Mouse (Mus musculus): ENCODE measurements around the gene Cdc14a.

The Cdc14a gene

DNA sequence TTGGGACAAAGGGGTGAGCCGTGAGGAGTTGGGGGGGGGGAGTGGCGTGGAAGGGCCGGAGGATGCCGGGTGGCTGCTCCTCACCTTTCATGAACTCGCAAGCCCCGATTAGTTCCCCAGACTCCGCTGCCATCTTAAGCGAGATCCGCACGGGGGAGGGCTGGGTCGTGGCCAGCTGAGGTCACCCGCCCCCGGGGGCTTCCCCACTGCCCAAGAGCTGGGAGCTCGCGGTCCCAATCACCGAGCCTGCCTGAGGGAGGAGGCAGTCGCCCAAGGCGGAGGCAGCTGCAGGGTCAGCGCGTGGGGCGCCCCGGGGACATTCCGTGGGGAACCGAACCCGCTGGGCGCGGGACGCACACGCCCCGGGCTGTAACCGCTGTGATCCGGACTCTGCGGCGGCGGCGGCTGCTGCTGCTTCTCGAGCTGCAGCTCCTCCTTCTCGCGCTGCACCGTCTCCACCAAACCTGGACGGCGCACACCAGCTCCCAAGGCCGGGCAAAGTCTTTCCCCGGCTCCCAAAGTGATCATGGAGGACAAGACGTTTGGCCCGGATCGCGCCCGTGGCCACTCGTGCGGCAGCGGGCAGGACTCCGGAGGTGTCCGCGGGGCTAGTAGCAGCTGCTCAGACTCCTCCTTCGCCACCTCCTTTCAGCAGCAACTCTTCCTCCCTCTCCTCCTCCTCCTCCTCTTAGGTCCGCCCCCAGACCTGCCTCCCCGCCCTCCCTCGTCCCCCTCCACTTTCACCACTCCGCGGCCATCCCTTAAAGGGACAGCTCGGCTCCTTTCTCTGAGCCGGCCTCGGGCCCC is at the start of gene Cdc14a:
Cdc14a (minus strand) TSS at position 680 of the 807 bp plus-strand sequence.
- peak; percentile 66 for DNase-seq

DNA sequence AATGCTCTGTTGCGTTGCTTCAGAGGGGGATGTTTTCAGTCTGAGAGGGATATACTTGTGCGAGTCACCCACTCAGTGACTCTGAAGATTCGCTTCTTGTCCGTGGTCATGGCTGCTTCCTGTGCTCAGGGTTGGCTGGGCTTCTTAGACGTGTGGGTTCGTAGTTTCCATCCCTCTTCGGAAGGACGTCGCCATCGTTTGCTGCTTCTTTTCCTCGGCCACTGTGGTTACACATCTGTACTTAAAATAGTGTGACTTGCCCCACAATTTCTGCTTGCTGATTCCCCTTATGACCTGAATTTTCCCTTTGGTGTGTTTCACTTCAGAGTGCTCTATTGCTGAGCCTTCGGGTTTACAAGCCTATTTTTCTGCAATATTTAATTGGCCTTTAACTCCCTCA is 41.9 kb upstream of the Cdc14a start:
- DNase-seq = no peak

DNA sequence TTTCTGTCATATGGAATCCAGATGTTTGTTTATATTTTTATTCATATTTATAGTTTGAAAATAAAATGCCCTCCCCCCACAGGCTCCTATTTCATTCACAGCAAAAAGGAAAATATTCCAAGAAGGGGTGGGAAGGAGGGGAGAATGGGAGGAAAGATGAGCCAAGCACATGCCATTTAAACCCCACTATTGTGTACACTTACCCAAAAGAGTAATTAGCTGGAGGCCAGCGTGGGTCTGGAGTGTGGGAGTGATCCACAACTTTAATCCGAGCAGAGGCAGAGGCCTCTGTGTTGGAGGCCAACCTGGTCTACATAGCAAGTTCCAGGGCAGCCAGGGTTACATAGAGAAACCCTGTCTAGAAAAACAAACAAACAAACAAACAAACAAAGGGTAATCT is 40.5 kb upstream of the Cdc14a start:
- no peak for DNase-seq

DNA sequence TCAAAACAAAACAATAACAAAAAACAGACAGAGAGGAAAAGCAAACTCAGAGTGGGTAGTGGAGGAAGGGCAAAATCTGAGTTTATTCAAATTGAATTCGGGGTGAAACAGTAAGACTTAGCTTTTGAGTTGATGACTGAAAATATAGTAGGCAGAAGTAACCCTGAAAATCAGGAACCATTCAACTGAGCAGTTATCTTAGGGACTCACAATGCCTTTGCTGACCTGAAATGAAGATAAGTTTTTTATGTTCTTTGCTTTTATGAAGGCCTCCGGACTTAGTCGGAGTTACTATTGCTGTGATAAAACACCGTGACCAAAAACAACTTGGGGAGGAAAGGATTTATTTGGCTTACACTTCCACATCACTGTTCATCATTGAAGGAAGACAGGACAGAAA is 37.2 kb upstream of the Cdc14a start:
- no peak for DNase-seq

DNA sequence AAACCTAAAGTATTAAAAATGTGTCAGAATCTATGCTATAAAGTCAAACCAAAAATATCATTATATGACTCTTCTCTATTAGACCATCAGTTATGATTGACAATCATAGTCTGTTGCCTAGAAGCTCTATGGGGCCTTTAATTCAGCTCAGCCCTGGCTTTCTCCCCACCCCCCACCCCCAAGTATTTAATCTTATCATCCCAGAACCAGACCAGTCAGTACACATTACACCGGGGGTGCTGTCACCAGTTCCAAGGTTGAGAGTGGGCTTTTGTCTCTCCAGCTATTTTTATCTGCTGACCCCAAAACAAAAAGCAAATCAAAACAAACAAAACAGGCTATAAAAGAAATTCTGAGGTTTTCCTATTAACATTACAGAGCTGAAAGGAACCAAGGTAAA is 30.7 kb upstream of the Cdc14a start:
- DNase-seq = no peak

DNA sequence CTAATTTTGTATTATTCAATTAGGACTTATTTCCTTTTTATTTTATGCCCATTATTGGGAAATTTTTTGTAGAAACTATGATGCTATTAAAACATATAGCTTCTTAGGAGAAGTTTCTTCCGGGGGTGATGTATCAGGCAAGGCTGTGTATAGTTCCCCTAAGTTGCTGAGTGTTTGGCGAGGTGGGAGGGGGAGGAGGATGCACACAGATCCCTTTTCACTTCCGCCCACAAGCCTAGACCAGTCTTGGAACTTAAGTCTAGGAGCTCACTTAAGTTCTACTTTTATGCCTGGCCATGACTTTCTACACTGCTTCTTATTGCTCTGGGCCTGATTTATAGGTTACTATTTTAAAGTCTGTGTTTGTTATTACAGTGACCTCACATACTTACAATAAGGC is 26.9 kb upstream of the Cdc14a start:
- DNase-seq = no peak

DNA sequence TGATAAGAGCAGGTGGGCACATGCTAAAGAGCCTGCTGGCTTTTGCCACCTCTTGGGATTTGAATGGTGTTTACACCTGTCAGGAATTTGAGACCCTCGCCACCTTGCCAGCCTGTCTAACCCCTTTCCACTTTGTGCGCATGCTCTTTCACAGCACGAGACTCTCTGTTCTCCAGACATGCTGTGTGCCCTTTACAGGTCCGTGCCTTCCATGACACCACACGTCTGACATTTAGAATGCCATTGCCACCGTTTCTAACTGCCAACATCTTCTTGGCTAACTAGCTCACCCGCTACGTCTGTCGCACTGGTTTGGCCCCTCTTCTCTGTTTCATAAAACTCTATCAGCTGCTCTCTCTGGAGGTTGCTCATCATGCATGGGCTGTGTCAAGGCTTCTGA is 20.5 kb upstream of the Cdc14a start:
- no peak for DNase-seq

DNA sequence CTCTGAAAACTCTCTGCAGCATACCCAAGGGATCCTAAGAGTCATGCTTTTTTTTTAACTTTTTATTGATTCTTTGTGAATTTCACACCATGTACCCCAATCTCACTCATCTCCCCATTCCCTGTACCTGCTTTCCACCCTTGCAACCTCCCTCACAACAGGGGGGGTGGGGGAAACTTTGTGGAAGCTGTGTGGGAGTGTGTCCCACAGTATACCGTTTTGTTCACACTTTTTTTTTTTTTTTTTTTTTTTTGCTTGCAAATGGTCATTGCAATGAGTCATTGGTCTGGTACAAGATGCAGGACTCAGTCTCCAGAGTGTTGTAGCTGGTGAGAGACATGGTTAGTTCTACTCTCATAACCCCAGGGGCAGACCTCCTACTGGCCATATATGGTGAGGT is 19.0 kb upstream of the Cdc14a start:
- no peak for DNase-seq

DNA sequence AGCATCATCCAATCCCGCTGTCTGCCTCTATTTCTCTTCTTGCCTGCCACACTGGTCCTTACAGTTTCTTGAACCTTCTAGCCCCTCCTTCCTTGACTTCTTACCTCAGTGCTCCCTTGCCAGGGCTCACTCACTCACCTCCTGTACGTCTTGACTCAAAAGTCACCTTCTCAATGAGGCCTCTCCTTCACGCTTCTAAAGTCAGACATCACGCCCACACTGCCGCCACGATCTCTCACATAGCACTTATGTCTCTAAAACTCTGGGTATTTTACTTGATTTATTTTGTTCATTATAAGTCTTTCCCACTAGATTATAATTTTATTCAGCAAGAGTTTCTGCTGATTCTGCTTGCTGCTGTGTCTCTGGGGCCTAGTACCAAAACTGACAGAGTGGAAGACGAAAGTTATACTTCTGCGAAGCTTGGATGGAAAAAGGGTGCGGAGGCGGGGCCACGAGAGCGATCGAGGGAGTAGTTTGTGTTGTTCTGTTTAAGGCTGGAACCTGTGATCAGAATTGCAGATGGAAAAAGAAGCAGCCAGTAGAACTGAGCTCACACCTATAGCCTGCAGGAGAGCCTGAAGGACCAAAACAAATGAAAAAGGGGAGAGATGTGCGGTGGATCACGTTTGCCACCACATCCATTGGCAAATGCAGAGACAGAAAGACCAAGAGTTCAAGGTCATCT is 17.8 kb upstream of the Cdc14a start:
- DNase-seq = no peak

DNA sequence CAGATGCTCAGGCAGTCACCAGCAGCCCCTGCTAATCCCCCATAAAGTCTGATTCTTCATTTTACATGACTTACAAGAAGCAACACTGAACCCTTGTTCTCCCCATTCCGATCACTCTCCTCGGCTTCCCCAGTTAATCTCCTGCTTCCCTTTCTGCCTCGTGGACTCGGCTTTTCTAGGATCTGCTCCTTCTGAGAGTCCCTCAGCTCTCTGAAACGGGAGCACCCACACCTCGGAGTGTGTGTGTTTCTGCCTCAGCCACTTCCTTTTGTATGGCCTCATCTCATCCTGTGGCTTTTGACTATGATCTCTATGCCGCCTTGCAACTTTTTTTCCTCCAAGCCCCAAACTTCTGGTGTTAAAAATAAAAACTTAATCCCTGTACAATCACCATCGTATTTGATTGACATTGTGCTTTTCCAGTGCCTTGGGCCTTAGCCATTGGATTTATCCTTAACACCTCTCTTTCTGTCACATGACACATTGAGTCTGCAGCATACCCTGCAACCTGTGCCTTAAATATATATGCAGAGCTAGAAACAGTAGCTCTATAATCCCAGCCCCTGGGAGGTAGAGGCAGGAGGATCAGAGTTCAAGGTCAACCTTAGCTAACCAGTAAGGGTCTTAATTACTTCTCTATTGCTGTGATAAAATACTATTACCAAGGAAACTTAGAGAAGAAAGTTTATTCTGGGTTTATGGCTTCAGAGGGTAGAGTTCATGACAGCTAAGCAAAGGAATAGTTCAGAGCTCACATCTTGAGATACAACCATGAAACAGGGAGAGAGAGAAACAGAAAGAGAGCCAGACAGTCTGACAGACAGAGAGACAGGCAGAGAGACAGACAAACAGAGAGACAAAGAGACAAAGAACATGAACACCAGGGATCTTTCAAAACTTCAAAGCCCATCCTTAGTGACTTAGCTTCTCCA is 16.5 kb upstream of the Cdc14a start:
- no peak for DNase-seq

DNA sequence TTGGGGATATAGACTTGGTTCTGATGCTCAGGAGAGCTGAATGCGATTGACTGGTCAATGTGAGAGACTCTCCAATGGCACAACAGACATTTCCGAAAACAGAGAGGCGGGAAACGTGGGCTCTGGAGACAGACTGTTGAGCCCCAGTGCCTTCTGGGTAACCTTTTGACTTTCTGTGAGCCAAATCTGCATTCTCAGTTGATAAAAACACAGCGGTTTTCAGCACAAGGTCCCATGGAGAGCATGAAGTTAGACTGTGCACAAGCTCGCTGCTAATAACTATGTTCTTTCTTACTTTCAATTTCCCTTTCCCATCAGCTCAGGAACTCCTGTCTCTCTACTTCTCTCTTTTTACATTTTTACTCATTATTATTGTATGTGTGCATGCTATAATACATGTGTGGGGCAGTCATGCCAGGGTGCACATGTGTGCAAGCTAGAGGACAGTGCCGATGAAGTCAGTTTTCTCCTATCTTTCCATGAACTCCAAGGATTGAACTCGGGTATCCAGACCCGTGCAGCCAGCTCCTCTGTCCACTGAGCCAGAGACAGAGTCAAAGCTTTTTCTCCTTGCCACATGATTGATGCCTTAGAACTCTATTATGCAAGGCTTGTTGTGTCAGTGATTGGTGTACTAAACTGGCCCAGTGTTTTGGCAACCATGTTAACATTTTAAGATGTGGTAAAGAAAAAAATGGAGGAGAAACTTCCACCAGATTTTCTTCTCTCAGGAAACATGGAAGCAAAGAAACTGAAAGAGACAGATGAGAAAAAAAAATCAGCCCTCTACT is 13.2 kb upstream of the Cdc14a start:
- DNase-seq = no peak

DNA sequence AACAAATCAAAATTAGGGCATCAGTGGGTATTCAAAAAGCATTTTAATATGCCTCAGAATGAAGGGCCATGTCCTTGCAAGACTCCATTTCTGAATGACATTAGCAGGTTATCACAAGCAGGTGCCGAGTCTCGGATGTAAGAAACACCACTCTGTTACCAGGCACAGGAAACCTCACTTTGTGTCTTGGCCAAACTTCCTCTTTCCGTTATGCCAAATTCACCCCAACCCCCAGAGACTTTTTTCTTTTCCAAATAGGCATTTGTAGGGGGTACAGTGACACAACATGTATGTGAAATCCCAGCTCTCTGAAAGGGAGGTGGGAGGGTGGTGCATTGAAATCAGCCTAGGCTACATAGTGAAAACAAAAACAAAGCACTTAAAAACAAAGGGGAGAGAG is 12.3 kb upstream of the Cdc14a start:
- no peak for DNase-seq

DNA sequence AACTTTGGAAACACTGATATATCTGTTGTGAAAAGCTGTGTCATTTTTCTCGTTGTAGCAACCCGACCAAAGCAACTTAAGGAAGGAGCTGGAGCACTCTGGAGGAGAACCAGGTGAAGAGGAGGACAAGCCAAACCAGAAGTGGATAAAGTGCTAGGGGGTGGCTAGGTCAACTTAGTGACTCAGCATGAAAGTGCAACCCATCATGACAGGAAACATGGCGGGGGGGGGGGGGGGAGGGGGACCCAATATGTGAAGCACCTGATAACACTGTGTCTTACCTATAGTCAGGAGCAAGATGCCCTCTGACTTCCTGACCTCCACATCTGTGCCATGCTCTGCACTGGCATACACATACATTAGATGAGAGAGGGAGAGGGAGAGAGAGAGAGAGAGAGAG is 10.9 kb upstream of the Cdc14a start:
- DNase-seq = no peak

DNA sequence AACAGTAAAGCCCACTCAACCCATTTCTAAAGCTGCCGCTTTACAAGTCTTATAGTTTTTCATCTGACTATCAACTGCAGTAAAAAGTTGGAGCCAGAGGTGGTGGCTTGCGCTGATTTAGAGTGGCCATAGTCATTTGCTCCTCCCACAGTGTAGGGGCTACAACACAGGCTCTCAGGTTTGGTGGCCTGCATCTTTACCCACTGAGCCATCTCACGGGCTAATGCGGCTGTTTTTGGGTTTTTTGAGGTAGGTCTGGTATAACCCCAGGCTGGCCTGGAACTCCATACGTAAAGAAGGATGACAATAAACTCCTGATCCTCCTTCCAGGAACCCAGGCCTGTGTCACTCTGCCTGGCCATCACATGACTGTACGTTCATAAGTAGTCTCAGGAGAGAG is 2.1 kb upstream of the Cdc14a start:
- no peak for DNase-seq

DNA sequence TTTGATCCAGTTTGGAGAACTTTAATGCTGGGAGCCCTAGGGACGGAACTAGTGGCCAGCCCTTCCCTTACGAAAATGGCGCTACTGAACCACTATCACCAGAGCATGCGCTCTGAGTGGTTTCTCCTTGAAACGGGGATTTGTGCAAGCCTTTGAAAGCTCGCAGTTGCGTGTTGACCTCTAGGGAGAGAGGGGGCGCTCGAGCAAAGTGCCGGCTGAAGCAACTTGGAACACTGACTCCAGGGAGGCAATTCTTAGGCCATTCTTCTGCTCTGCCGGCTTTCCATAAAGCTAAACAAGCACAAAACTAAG is 1.1 kb upstream of the Cdc14a start:
- DNase-seq = peak; percentile 68

DNA sequence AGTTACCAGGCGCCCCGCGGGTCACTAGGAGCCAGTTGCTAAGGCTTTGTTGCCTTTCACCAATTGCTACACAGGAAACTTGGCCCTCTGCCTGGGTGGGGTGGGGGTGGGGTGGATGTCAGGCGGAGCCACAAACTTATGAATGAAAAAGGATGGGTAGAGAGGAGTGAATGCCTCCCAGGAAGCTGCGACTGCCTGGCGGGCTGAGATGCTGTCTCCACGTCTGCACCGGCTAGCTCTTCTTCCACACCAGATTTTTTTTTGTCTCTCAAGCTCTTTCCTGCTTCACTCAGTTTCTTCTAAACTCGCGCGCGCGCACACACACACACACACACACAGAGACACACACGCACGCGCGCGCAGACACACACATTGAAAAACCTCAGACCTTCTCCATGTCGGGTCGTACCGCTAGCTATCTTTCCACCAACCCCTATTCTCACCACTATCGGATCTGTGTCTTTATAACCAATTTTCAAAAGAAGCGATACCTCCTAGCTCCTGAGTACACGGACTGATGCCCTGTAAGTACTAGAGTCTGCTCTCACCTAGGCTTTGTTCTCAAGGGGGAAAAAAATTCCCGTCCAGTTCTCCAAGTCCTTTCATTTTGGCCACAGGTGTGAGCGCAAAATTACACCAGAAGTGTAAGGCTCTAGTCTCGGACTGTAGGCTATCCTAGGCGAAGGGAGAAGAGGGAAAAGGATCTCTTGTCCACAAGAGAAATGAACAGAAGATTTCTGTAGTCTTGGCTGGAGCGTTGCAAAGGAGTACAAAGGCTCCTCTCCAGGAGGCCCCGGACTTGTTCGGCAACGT is 534 bp upstream of the Cdc14a start:
- peak; percentile 6 for DNase-seq

DNA sequence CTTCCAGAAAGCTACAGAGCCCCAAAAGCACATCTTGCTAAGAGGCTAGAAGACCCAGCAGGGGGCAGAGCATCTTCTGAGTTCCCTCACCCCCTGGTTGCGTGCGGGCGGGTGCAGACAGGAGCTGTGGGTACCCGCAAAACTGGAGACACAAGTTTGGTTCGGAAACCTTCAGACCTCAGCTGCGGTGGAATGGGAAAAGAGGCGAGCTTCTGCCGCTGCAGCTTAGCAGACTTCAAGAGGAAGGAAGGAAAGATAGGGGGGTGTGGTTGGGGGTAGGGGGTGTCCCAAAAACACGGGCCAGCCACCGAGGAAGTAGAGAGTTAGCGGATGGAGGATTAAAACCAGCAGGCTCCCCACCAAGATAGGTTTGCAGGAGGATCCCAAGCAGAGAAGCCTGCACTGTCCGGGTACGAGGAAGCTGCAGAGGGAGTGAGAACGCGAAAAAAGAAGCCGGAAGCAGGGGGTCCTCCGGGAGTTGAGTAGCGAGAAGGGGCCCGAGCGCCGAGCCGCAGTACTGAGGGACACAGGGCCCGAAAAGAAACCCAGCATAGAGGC is 958 bp downstream of the Cdc14a start:
- DNase-seq = peak; percentile 10

DNA sequence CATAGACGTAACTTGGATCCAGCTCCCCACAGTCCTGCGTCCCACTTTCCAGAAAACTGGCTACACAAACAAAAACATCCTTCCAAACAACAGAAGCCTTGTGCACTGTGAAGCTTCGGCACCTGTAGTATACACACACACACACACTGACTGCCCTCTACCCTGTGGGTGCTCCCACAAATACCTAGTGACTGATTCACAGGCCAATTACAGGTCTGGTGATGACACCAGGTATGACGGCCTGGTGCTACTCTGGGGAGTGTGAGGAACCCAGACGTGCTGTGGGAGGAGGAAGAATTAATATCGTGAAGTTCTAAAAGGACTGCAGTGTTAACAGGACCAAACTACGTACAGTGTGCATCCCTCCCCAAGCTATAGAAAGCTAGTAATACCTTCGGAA is 1.8 kb downstream of the Cdc14a start:
- no peak for DNase-seq

DNA sequence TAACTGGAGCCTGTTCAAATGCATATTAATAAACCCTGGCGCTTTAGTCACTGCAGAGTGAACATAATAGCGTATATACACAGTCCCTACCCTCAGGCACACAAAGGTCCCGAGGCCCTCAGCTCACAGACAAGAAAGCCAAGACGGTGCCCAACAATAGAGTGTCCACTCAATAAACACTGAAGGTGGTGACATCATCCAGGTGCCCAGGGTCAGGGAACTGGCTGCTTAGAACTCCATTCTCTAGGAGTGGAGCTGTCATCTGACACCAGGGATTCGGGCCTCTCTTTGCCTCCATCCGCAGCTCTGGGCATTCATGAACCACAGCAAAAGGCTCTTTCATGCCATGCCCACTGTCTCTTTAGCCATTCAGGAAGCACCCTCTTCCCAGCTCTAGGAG is 2.7 kb downstream of the Cdc14a start:
- DNase-seq = no peak

DNA sequence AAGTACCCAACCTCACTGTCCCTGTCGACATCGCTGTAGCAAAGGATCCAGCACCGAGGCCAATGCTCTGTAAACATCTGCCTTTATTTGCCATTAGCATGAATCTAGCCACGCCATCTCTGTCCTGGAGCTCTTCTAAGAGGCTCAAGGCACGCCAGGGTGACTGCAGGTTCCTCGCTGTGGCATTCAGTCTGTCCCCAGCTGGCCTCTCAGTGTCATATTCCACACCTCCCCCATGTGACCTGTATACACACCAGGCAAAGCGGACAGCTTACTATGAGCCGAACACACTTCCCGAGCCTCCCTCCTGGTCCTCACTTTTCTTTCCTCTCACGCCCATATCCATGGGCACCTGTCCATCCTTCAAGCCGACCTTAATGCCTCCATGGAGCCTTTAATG is 4.0 kb downstream of the Cdc14a start:
- DNase-seq = no peak

DNA sequence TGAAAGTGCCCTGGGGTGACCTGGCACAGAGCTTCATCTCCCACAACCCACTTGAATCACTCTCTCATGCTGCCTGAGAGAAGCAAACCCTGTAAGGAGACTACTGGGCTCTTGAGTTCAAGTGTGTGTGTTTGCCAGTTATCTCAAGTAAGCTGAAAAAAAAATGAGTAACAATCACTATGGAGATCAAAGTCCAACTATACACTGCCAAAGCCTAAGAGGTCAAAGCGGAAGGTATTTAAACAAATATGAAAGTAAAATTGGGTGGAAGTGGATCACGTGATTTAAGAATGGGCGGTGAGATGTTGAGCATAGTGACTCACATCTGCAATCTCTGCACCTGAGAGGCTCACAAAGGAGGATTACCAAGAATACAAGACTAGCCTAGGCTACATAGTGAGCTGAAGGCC is 9.4 kb downstream of the Cdc14a start:
- DNase-seq = no peak

All from cerebellum, adult 11-12 months (tissue).